Mouse (Mus musculus) fibroblast of lung, adult 2 months (primary cell): ENCODE measurements around the gene Mcpt2.
"Not testable (repeated sequence)": the region's sequence is repeated elsewhere in the genome, so short reads cannot be mapped to it uniquely, and the experiment has no call there.

Experiments
- DNase-seq: peaks from one replicate; pipeline ENCODE4 v3.0.0-alpha.2; 2011; ENCODE audit warnings: low read depth

Mcpt2 gene

GRCm38 (mm10) chr14:56041792-56042191 lies at the start of gene Mcpt2:
Mcpt2 (plus strand) TSS chr14:56042041.
- not testable (repeated sequence) for DNase-seq

DNA sequence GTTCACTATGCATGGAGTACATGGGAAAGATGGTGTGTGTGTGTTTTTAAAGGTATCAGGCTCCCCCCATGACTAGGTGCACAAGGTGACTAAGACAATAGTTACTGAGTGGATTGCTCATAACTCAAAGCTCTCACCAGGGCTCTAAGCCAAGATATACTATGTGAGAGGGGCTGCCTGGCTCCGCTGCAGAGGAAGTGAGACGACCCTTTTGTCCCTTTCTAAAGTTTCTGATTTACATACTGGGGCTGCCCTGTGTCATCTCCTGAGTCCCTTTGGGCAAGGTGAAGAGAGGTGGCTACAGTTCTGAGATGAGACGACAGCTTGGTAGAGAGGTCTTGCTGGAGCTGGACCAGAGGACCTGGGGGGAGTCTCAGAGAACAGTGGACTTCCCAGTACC lies 28.7 kb upstream of the Mcpt2 start:
- no peak for DNase-seq

DNA sequence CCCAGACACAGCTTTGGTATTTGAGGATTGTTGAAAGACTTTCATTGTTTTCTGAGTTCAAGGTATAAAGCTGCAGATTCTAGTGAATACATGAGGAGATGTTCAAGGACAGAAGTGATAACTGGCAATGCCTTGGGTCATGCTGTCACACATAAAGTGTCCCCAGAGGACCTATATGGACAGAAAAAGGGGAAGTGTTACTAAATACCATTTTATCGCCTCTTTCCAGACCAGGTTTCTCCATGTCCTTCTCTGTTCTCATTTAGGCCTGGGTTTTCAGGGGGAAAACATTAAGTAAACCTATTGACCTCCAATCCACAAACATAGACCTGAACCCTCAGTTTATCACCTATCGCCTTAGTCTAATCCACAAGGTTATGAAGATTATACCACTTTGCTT lies 27.9 kb upstream of the Mcpt2 start:
- DNase-seq = no peak

DNA sequence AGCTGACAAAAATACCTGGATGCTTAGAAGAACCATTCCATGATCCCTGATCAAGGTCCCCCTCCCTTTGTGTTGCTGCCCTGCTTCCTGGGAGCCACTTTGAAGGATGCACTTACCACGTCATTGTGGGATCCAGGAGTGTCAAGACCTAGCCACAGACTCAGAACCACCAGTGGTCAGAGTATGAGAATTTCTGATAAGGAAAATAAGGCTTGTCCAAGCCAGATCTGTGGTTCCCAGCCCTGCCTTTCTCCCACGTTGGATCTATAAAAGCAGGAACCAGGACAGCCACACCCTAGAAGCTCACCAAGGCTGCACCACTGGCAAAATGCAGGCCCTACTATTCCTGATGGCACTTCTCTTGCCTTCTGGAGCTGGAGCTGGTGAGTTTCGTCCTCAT lies 24.2 kb upstream of the Mcpt2 start, which contains the start of gene Mcpt1:
Gene Mcpt1, plus strand, starts transcription at position 301 of the 400 bp plus-strand sequence.
- DNase-seq = not testable (repeated sequence)

GRCm38 (mm10) chr14:56019446-56019845 lies 22.4 kb upstream of the Mcpt2 start:
- peak; percentile 24 for DNase-seq

DNA sequence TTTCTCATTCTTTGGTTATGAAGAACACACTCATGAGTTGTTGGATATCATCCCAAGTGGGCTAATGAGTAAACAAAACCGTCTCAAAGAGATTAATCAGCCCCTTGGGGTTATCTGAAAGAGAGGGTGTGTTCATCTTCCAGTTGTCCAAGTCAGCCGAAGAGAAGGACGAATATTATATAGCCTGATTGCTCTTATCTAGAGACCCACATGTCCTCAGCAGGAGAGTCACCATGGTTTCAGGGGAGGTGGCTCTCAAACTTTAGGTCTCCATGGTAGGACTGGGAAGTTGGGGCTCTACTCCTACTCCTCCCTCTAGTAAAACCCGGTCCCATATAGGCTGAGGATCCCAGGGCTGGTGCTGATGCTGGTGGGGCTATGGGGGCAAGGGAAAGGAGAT lies 20.5 kb upstream of the Mcpt2 start:
- not testable (repeated sequence) for DNase-seq

DNA sequence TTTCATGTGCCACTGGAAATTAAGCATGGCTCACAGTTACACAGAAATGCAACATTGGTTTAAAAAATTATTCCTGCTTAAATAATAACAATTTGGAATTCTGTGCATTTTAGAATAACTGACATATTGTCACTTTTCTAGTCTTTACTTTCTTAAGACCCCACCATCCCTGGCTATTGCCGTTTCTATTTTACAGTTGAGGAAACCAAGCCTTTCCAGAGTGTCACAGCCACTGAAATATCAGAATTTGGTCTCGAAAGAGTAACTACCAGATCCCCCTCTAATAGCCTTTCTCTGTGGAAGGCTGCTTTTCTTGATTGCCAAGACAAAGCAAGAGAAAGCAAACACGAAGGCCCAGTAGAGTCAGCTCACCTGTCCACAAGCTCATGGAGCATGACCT lies 11.4 kb upstream of the Mcpt2 start, which contains the start of gene Mcpt9:
Gene Mcpt9, minus strand, starts transcription at position 101 of the 400 bp plus-strand sequence.
- not testable (repeated sequence) for DNase-seq

DNA sequence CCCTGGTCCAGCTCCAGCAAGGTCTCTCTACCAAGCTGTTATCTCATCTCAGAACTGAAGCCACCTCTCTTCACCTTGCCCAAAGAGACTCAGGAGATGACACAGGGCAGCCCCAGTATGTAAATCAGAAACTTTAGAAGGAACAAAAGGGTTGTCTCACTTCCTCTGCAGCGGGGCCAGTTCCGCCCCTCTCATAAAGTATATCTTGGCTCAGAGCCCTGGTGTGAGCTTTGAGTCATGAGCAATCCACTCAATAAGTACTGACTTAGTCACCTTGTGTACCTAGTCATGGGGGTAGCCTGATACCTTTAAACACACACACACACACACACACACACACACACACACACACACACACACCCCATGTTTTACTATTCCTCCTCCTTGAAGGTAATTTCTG lies 7.4 kb upstream of the Mcpt2 start:
- peak; percentile 19 for DNase-seq

- DNase-seq = no peak
These were observed 13.6 kb downstream of the Mcpt2 start for GRCm38 (mm10) chr14:56055408-56055807.

GRCm38 (mm10) chr14:56057722-56058121 lies 15.9 kb downstream of the Mcpt2 start:
- no peak for DNase-seq

GRCm38 (mm10) chr14:56062213-56062612 lies 20.4 kb downstream of the Mcpt2 start, which contains the start of gene Mcpt4:
Mcpt4 (minus strand) TSS chr14:56062313.
- DNase-seq = not testable (repeated sequence)

DNA sequence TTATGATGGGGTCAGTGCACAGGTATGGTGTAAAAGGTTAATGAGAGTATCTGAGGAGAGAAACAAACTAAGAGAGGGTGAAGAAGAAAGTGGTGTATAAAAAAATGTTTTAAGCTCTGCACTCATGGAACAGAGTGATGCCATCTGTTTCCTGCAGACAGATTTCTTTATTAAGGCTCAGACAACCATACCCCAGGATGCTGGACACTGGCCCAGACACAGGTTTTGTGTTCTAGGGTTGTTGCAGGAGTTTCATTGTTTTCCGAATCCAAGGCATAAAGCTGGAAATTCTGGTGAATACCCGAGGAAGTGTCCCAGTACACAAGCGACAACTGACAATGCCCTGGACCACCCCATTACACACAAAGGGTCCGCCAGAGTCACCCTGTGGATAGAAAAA lies 40.2 kb downstream of the Mcpt2 start:
- DNase-seq = no peak

DNA sequence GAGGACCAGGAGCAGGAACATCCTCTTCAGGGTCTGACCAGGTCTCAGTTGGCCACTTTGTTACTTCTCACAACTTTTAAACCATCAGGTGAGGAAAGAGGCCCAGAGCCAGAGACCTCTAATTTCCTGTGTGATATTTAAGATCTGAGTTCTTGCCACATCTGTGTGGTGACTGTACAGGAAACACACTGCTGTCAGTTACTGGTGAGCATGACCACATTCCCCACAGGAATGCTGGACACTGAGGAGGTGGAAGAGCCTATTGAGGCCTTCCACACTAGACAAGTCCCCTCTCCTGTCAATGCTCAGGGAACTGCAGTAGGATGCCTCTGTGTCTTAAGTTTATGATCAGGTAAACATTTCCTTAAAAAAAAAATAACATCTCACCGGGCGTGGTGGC lies 43.3 kb downstream of the Mcpt2 start, which contains the start of gene Mcpt8:
Gene Mcpt8, minus strand, starts transcription at position 107 of the 400 bp plus-strand sequence.
- no peak for DNase-seq

GRCm38 (mm10) chr14:56086711-56087110 lies 44.9 kb downstream of the Mcpt2 start:
- no peak for DNase-seq

GRCm38 (mm10) chr14:56093353-56093752 lies 51.5 kb downstream of the Mcpt2 start:
- DNase-seq = no peak
